Mouse (Mus musculus) small intestine, adult 2 months (tissue): ENCODE results near the gene Tomm40l.

ENCODE experiments used
- CTCF ChIP-seq: fragments of 200-500 bp; IDR thresholded peaks from 2 replicates; pipeline ENCODE4 v1.5.1; 2012; ENCODE audit warnings: low read depth, mild to moderate bottlenecking, control low read depth, inconsistent platforms, low read length, moderate library complexity, mixed read lengths; ENCODE audit not compliant: insufficient replicate concordance, insufficient read length; ENCODE audit errors: extremely low read depth
- POLR2A ChIP-seq: fragments of 200-500 bp; IDR thresholded peaks from 2 replicates; pipeline ENCODE4 v1.6.1; 2012; ENCODE audit warnings: low read depth, mild to moderate bottlenecking, control low read depth, inconsistent platforms, low read length, moderate library complexity

DNA sequence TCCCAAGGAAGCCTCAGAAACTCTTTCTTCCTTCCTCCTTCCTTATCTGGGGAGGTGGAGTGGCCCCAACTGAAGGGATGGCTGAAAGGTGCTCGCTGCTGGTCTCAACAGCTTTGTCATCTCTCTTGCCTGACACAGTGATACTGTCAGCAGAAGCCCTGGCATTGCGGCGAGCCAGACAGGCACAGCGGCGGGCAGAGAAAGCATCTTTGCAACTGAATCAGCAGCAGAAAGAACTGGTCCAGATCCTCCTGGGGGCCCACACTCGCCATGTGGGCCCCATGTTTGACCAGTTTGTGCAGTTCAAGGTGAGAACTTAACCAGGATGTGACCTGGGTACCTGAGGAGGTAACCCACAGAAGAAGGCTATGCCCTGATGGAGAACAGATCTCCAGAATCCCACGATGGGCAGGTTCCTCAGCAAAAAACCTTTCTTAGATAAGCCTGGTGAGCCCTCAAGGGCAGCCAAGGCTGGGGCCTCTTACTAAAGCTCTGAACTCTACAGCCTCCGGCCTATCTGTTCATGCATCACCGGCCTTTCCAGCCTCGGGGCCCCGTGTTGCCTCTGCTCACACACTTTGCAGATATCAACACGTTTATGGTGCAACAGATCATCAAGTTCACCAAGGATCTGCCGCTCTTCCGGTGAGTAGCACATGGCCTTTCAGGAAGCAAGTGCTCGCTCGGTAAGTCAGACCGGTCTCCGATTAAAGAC lies 5.9 kb downstream of the Tomm40l start:
- TF ChIP-seq POLR2A (no peak), CTCF (no peak)
